In the genomic region with DNA sequence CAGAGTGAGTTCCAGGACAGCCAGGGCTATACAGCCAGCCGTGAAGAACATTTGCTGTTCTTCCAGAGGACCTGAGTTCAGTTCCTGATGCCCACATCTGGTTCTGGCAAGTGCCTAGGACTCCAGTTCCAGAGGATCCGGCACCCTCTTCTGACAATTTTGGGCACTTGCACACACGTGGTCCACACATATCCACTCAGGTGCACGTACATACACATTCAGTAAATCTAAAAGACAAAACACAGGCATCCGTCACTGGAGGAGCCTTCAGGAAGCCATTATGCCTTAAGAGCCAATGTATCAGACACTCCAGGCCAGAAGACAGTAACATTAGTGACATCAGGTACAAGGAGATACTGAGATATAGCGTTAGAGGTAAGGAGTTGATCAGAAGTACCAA, we compare ENCODE assay signal across 26 mouse cellular contexts. TPM values are rescaled to one million over a fixed set of nuclear protein-coding genes. Genes with fewer than 3 reads are reported as not detected.
"Had no signal": no experiment of that assay in that cellular context is flagged by ENCODE, and none has a peak within 500 bp of the region (broad histone marks: within the 10 kb centered on the region; RNA-seq: fewer than 3 reads in every experiment).

No protein-coding gene starts in this region.

- H3K36me3 ChIP-seq: heart, embryonic 13.5 days; heart, embryonic 15.5 days; hindbrain, embryonic 12.5 days; intestine, embryonic 15.5 days; limb, embryonic 13.5 days; liver, embryonic 12.5 days had no signal

- DNase-seq: gastrocnemius, postnatal 14 days; gastrocnemius, postnatal 36 days; heart, adult 11 months; heart, adult 2 months; heart, postnatal 4 days; kidney, adult 18-20 months; kidney, adult 8-10 months; kidney, postnatal 10 days; kidney, postnatal 25 days; kidney, postnatal 4 days; layer of hippocampus, postnatal 36 days; left cerebral cortex, postnatal 4 days; lung, adult 18-20 months had no signal

- H3K9me3 ChIP-seq: heart, embryonic 13.5 days; heart, embryonic 15.5 days; hindbrain, embryonic 10.5 days; hindbrain, embryonic 12.5 days; intestine, embryonic 15.5 days; limb, embryonic 13.5 days; limb, embryonic 15.5 days; liver, embryonic 12.5 days had no signal

- H3K27me3 ChIP-seq: heart, embryonic 13.5 days; heart, embryonic 15.5 days; hindbrain, embryonic 12.5 days; intestine, embryonic 15.5 days; limb, embryonic 13.5 days; limb, embryonic 15.5 days; liver, embryonic 12.5 days had no signal

- H3K4me3 ChIP-seq: heart, adult 2 months; heart, embryonic 13.5 days; heart, embryonic 15.5 days; hindbrain, embryonic 10.5 days; hindbrain, embryonic 12.5 days; intestine, embryonic 15.5 days; layer of hippocampus, adult 2 months; limb, embryonic 13.5 days; limb, embryonic 15.5 days; liver, embryonic 12.5 days had no signal

RNA-seq across cellular contexts. Expression of a gene that starts 15.9 kb away (rescaled TPM):
- total RNA-seq: layer of hippocampus, postnatal 10 days; left cerebral cortex, adult 18-20 months; left cerebral cortex, postnatal 10 days; left cerebral cortex, postnatal 25 days had no signal
